Mouse (Mus musculus) heart, postnatal 0 days (tissue): ENCODE measurements around the gene Otud7b. TPM values are rescaled to one million over a fixed set of nuclear protein-coding genes. Genes with fewer than 3 reads are reported as not detected.
A peak's percentile ranks its signal among the peaks of the same experiment; 100 is the strongest.

ENCODE experiments used
- ATAC-seq: fragments of 200-750 bp; cut with Nextera tagmentation; 2 replicates; pipeline ENCODE4 v1.8.0; 2017; ENCODE audit warnings: low read depth, moderate number of reproducible peaks, moderate library complexity; ENCODE audit not compliant: insufficient read depth
- DNase-seq: peaks from one replicate; pipeline ENCODE4 v3.0.0-alpha.2; 2016; ENCODE audit warnings: low spot score
- H3K27ac ChIP-seq: fragments of 300-500 bp; sonication (generic); 2 replicates; pipeline ENCODE4 v1.5.1; 2014; ENCODE audit warnings: low read depth, mild to moderate bottlenecking
- H3K27me3 ChIP-seq: fragments of 300-500 bp; sonication (generic); 2 replicates; pipeline ENCODE4 v1.6.1; 2014; ENCODE audit warnings: low read length, mixed read lengths; ENCODE audit not compliant: control insufficient read depth, insufficient read depth
- H3K36me3 ChIP-seq: fragments of 300-500 bp; sonication (generic); replicated peaks from 2 replicates; pipeline ENCODE4 v1.6.1; 2014; ENCODE audit warnings: low read length, mixed read lengths; ENCODE audit not compliant: control insufficient read depth, insufficient read depth
- H3K4me1 ChIP-seq: fragments of 300-500 bp; sonication (generic); 2 replicates; pipeline ENCODE4 v1.6.1; 2014; ENCODE audit warnings: antibody characterized with exemption; ENCODE audit not compliant: control insufficient read depth, insufficient read depth
- H3K4me2 ChIP-seq: fragments of 300-500 bp; sonication (generic); 2 replicates; pipeline ENCODE4 v1.6.1; 2014; ENCODE audit warnings: low read depth, mild to moderate bottlenecking, low read length, moderate library complexity
- H3K4me3 ChIP-seq: fragments of 300-500 bp; sonication (generic); 2 replicates; pipeline ENCODE4 v1.5.1; 2014; ENCODE audit warnings: low read depth, low read length
- H3K9ac ChIP-seq: fragments of 300-500 bp; sonication (generic); replicated peaks from 2 replicates; pipeline ENCODE4 v1.6.1; 2014; ENCODE audit warnings: low read depth, low read length, mixed read lengths
- H3K9me3 ChIP-seq: fragments of 300-500 bp; sonication (generic); replicated peaks from 2 replicates; pipeline ENCODE4 v1.6.1; 2016; ENCODE audit warnings: low read length; ENCODE audit not compliant: control insufficient read depth
- CTCF ChIP-seq: IDR thresholded peaks from 2 replicates; pipeline ENCODE4 v1.5.1; 2016; ENCODE audit warnings: antibody characterized with exemption, control low read depth, low read depth
- EP300 ChIP-seq: IDR thresholded peaks from 2 replicates; pipeline ENCODE4 v1.6.1; 2016; ENCODE audit warnings: antibody characterized with exemption, low read depth
- WGBS: fragments of 180-500 bp; shearing (Covaris S2); extraction: QIAGEN DNeasy Blood & Tissue Kit; methylation state at CpG from one replicate; pipeline ENCODE4 v1.1.7; 2014; 5-methylcytosine and 5-hydroxymethylcytosine counted together
- polyA plus RNA-seq: library from polyadenylated mRNA; unstranded; fragments of >200 nt; fragmentation: Nextera tagmentation; extraction: Ambion mirVana; gene quantifications from 2 replicates; pipeline ENCODE4 v1.2.1, GENCODE M21; 2015
- total RNA-seq: library from RNA; depleted of rRNA; stranded (reverse); fragments of >200 nt; gene quantifications from 2 replicates; pipeline ENCODE4 v1.2.3, GENCODE M21; 2014; ENCODE audit warnings: low replicate concordance; rRNA removed

Gene Otud7b
- total and polyA plus RNA-seq, 2 experiments from 2014 or later, result 16.8 to 21.9 TPM

- H3K9me3 ChIP-seq, result no peaks in the 10 kb centered on the region
- no peak overlapping the region for H3K9ac ChIP-seq
- no peaks in the 10 kb centered on the region for H3K27me3 ChIP-seq
- no peak overlapping the region for H3K27ac ChIP-seq
- H3K4me2 ChIP-seq, result no peak overlapping the region
- no peak overlapping the region for H3K4me3 ChIP-seq
- DNase-seq (no peak), ATAC-seq (no peak)
- 77% methylated on average over 3 of the region's 3 CpGs for WGBS
- TF ChIP-seq EP300 (no peak), CTCF (peak; percentile 23; the same call in 1 of the 2 replicates)
- H3K36me3 ChIP-seq, result no peaks in the 10 kb centered on the region
- no peaks in the 10 kb centered on the region for H3K4me1 ChIP-seq
Observed at GRCm38 (mm10) chr3:96207819-96208218, 103.5 kb downstream of the Otud7b start.

- no peak overlapping the region for H3K9ac ChIP-seq
Observed at GRCm38 (mm10) chr3:96209242-96209641, 104.9 kb downstream of the Otud7b start.

More at GRCm38 (mm10) chr3:96209242-96209641, 104.9 kb downstream of the Otud7b start:
- ATAC-seq (no peak), DNase-seq (no peak)
- H3K27ac ChIP-seq, result no peak overlapping the region
- TF ChIP-seq EP300, result no peak
- peak; percentile 27 for TF ChIP-seq CTCF
- H3K4me3 ChIP-seq, result no peak overlapping the region
- no peak overlapping the region for H3K4me2 ChIP-seq
- WGBS, result 24% methylated on average over 15 of the region's 15 CpGs
- no peaks in the 10 kb centered on the region for H3K27me3 ChIP-seq
- H3K9me3 ChIP-seq, result no peaks in the 10 kb centered on the region
- no peaks in the 10 kb centered on the region for H3K4me1 ChIP-seq
- H3K36me3 ChIP-seq, result no peaks in the 10 kb centered on the region

Other genes with a start within 250 kb of the Otud7b start
- gene Prpf3, start 248.6 kb upstream of the Otud7b start, total RNA-seq, result 2.2 and 6.0 TPM in 2 replicates
- gene Prpf3, start 248.6 kb upstream of the Otud7b start, polyA plus RNA-seq, result 15.8 and 16.3 TPM in 2 replicates
- gene Mrps21, start 233.0 kb upstream of the Otud7b start, total RNA-seq, result 142 and 222 TPM in 2 replicates
- gene Mrps21, start 233.0 kb upstream of the Otud7b start, polyA plus RNA-seq, result 521 and 561 TPM in 2 replicates
- 2.3 and 7.3 TPM in 2 replicates for gene Ciart, start 222.3 kb upstream of the Otud7b start, total RNA-seq
- gene Ciart, start 222.3 kb upstream of the Otud7b start, polyA plus RNA-seq, result 1.8 and 1.9 TPM in 2 replicates
- gene BC028528, start 212.5 kb upstream of the Otud7b start, total RNA-seq, result 5.3 and 41.9 TPM in 2 replicates
- 38.0 and 39.2 TPM in 2 replicates for gene BC028528, start 212.5 kb upstream of the Otud7b start, polyA plus RNA-seq
- gene Aph1a, start 210.6 kb upstream of the Otud7b start, total RNA-seq, result 121 and 138 TPM in 2 replicates
- 42.7 and 50.8 TPM in 2 replicates for gene Aph1a, start 210.6 kb upstream of the Otud7b start, polyA plus RNA-seq
- 126 and 131 TPM in 2 replicates for gene Car14, start 199.8 kb upstream of the Otud7b start, total RNA-seq
- 137 and 144 TPM in 2 replicates for gene Car14, start 199.8 kb upstream of the Otud7b start, polyA plus RNA-seq
- 25.9 and 33.5 TPM in 2 replicates for gene Anp32e, start 175.3 kb upstream of the Otud7b start, total RNA-seq
- 105 and 118 TPM in 2 replicates for gene Anp32e, start 175.3 kb upstream of the Otud7b start, polyA plus RNA-seq
- 116 and 138 TPM in 2 replicates for gene Plekho1, start 108.5 kb upstream of the Otud7b start, total RNA-seq
- 74.9 and 94.8 TPM in 2 replicates for gene Plekho1, start 108.5 kb upstream of the Otud7b start, polyA plus RNA-seq
- gene Vps45, start 46.1 kb upstream of the Otud7b start, total RNA-seq, result 10.5 and 17.3 TPM in 2 replicates
- gene Vps45, start 46.1 kb upstream of the Otud7b start, polyA plus RNA-seq, result 42.9 and 49.4 TPM in 2 replicates
- gene Mtmr11, start 57.5 kb downstream of the Otud7b start, total RNA-seq, result 4.4 and 18.9 TPM in 2 replicates
- gene Mtmr11, start 57.5 kb downstream of the Otud7b start, polyA plus RNA-seq, result 6.8 and 6.9 TPM in 2 replicates
- gene Sf3b4, start 67.8 kb downstream of the Otud7b start, total RNA-seq, result 34.5 and 41.7 TPM in 2 replicates
- gene Sf3b4, start 67.8 kb downstream of the Otud7b start, polyA plus RNA-seq, result 48.3 and 48.6 TPM in 2 replicates
- gene Sv2a, start 76.6 kb downstream of the Otud7b start, total RNA-seq, result 9.8 and 15.4 TPM in 2 replicates
- gene Sv2a, start 76.6 kb downstream of the Otud7b start, polyA plus RNA-seq, result 10.8 and 11.2 TPM in 2 replicates
- gene Bola1, start 115.2 kb downstream of the Otud7b start, total RNA-seq, result 30.0 and 78.1 TPM in 2 replicates
- 52.4 and 55.3 TPM in 2 replicates for gene Bola1, start 115.2 kb downstream of the Otud7b start, polyA plus RNA-seq
- 41.6 and 50.4 TPM in 2 replicates for gene Hist2h2ab, start 115.3 kb downstream of the Otud7b start, total RNA-seq
- gene Hist2h2ab, start 115.3 kb downstream of the Otud7b start, polyA plus RNA-seq, result not detected in 2 replicates
- 861 and 913 TPM in 2 replicates for gene Hist2h2ac, start 116.4 kb downstream of the Otud7b start, total RNA-seq
- 2.5 and 3.4 TPM in 2 replicates for gene Hist2h2ac, start 116.4 kb downstream of the Otud7b start, polyA plus RNA-seq
- gene Hist2h2be, start 116.6 kb downstream of the Otud7b start, total RNA-seq, result 13.2 and 22.1 TPM in 2 replicates
- 6.4 and 7.6 TPM in 2 replicates for gene Hist2h2be, start 116.6 kb downstream of the Otud7b start, polyA plus RNA-seq
- gene Hist2h3c2, start 134.6 kb downstream of the Otud7b start, total RNA-seq, result 551 and 927 TPM in 2 replicates
- gene Hist2h3c2, start 134.6 kb downstream of the Otud7b start, polyA plus RNA-seq, result 2.3 and 2.6 TPM in 2 replicates
- 1,879 and 2,872 TPM in 2 replicates for gene Hist2h2aa2, start 135.7 kb downstream of the Otud7b start, total RNA-seq
- 101 and 115 TPM in 2 replicates for gene Hist2h2aa2, start 135.7 kb downstream of the Otud7b start, polyA plus RNA-seq
- gene Hist2h2aa1, start 141.0 kb downstream of the Otud7b start, total RNA-seq, result 1,660 and 2,559 TPM in 2 replicates
- 22.0 and 24.6 TPM in 2 replicates for gene Hist2h2aa1, start 141.0 kb downstream of the Otud7b start, polyA plus RNA-seq
- not detected in 2 replicates for gene Hist2h3c1, start 142.2 kb downstream of the Otud7b start, total RNA-seq
- gene Hist2h3c1, start 142.2 kb downstream of the Otud7b start, polyA plus RNA-seq, result 0.19 and 0.41 TPM in 2 replicates
- 129 and 135 TPM in 2 replicates for gene Hist2h4, start 158.8 kb downstream of the Otud7b start, total RNA-seq
- 5.4 and 5.9 TPM in 2 replicates for gene Hist2h4, start 158.8 kb downstream of the Otud7b start, polyA plus RNA-seq
- gene Hist2h3b, start 164.1 kb downstream of the Otud7b start, total RNA-seq, result 1,066 and 1,627 TPM in 2 replicates
- gene Hist2h3b, start 164.1 kb downstream of the Otud7b start, polyA plus RNA-seq, result 13.1 and 16.2 TPM in 2 replicates
- gene Hist2h2bb, start 165.2 kb downstream of the Otud7b start, total RNA-seq, result 225 and 283 TPM in 2 replicates
- 0.59 and 1.7 TPM in 2 replicates for gene Hist2h2bb, start 165.2 kb downstream of the Otud7b start, polyA plus RNA-seq
- 1.1 and 3.0 TPM in 2 replicates for gene Fcgr1, start 189.4 kb downstream of the Otud7b start, total RNA-seq
- 1.2 and 1.5 TPM in 2 replicates for gene Fcgr1, start 189.4 kb downstream of the Otud7b start, polyA plus RNA-seq